Mouse (Mus musculus) CH12.LX (cell line): ENCODE data around the gene Olfr455.

ENCODE experiments used
- CTCF ChIP-seq, 2 experiments: IDR thresholded peaks in 1 of 2; conservative IDR thresholded peaks in 1 of 2; 2 replicates each; pipeline ENCODE4 v1.5.1; 2011 to 2012; ENCODE audit warnings: low read depth in 2 of 2, low read length in 2 of 2, improper control_type of control experiment in 1 of 2, inconsistent platforms in 1 of 2, mild to moderate bottlenecking in 1 of 2, moderate library complexity in 1 of 2
- POLR2A ChIP-seq: IDR thresholded peaks from 2 replicates; pipeline ENCODE4 v1.6.1; 2011; ENCODE audit warnings: low read depth, mild to moderate bottlenecking, improper control_type of control experiment, low read length
- POLR2AphosphoS2 ChIP-seq: IDR thresholded peaks from 2 replicates; pipeline ENCODE4 v1.6.1; 2011; ENCODE audit warnings: low read depth, low read length, improper control_type of control experiment
- TBP ChIP-seq: conservative IDR thresholded peaks from 2 replicates; pipeline ENCODE4 v1.6.1; 2011; ENCODE audit warnings: low read depth, low read length, improper control_type of control experiment
- ZKSCAN1 ChIP-seq: IDR thresholded peaks from 2 replicates; pipeline ENCODE4 v1.6.1; 2012; ENCODE audit warnings: low read depth, inconsistent platforms, low read length, improper control_type of control experiment, borderline replicate concordance

DNA sequence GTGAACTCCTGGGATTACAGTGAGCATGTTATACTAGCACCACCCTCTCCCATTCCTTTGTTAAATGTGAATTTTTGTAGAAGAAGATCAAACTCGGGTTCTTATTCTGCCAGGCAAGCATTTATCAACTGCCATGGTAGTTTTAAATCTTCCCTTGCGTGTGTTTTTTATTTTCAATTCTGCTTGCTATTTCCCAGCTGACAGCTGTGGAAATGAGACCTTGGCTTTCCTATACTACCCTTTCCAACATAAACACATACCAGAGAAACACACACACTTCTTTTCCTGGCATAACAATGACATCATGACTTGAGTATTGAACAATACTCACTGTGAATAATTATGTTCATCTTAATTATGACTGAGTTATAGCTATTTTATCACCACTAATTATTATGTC is 14.9 kb upstream of the Olfr455 start:
- TF ChIP-seq TBP: no peak
- no peak for TF ChIP-seq POLR2A
- no peak for TF ChIP-seq POLR2AphosphoS2
- TF ChIP-seq CTCF (conservative IDR thresholded peaks at IDR 0.05 in 1 of 2, IDR thresholded peaks at IDR 0.05 in 1 of 2; ENCODE audit: low read depth in 2 of 2, low read length in 2 of 2): no peak
- TF ChIP-seq ZKSCAN1: no peak
